Mouse (Mus musculus) T-helper 17 cell (primary cell): Measurements from ENCODE around the gene 9930111J21Rik2.
"Not testable (repeated sequence)": the region's sequence is repeated elsewhere in the genome, so short reads cannot be mapped to it uniquely, and the experiment has no call there.

Source experiments
- in situ Hi-C, 2 experiments: fragments of 300-600 bp; cut with MboI, MseI; formaldehyde crosslinking; loops; 1 replicate in 1 of 2; 2 replicates in 1 of 2; pipeline ENCODE4 v1.15.1; 2025; ENCODE audit warnings: high pct_unique_total_duplicates in 2 of 2

The 9930111J21Rik2 gene

DNA sequence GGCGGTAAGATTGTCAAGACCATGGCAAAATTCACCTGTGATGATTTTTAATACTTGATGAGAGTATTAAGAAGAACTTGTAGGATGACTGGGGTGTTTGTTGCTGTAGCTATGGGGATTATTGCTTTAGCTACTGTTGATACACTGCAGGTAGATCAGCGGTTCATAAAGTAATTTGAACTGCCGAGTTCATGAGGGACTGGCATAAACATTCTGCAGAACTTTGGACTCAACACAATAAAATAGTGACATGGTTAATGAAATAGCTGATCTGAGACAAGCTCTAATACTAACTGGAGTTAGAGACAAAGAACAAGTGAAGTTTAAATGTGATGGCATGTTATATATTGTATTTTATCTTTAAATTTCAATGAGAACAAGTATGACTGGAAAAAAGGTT lies 27.7 kb upstream of the 9930111J21Rik2 start:
- in situ Hi-C loops, result no loop called here

GRCm38 (mm10) chr11:49077012-49077411 lies 26.0 kb upstream of the 9930111J21Rik2 start:
- in situ Hi-C loops, result no loop called here

GRCm38 (mm10) chr11:49076001-49076757 lies 25.1 kb upstream of the 9930111J21Rik2 start, which contains the start of gene Ifi47:
Gene Ifi47, plus strand, starts transcription at chr11:49076587.
- in situ Hi-C loops, result not testable (repeated sequence)

- in situ Hi-C loops, result no loop called here
Observed at GRCm38 (mm10) chr11:49068358-49068757, 17.3 kb upstream of the 9930111J21Rik2 start.

GRCm38 (mm10) chr11:49063713-49064469 lies 12.8 kb upstream of the 9930111J21Rik2 start, which contains the start of gene Tgtp2:
Gene Tgtp2, minus strand, starts transcription at chr11:49064206.
- in situ Hi-C loops, result loop anchor here in 1 of 2 experiments (5.0 kb wide), 1 partner anchor 72 kb away; the partner anchor contains the start of genes Gm12185 and Tgtp1

- in situ Hi-C loops, result loop anchor here in 1 of 2 experiments (5.0 kb wide), 1 partner anchor 70 kb away; the partner anchor contains the start of genes Gm12185 and Tgtp1
Observed at GRCm38 (mm10) chr11:49061865-49062264, 10.8 kb upstream of the 9930111J21Rik2 start.

GRCm38 (mm10) chr11:49060061-49060460 lies 9.0 kb upstream of the 9930111J21Rik2 start:
- in situ Hi-C loops, result loop anchor here in 1 of 2 experiments (5.0 kb wide), 1 partner anchor 68 kb away; the partner anchor contains the start of genes Gm12185 and Tgtp1

DNA sequence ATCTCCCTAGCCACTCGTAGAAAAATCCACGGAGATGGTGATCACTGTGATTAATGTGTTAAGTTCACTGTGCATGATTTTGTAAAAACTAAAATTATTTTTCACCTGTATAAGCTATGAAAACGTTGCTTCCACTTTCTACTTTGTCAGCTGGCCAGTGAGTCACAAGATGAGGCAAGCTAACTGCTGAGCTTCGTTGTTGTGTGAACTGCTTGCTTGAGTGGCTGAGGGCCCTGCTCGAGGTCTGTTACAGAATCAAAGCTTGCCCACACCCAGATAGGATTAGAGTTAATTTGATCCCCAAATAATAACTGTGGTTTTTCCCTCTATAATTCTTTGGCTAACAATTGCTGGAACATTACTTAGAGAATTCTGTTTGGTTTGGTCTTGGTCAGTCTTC lies 852 bp upstream of the 9930111J21Rik2 start:
- in situ Hi-C loops, result loop anchor here (5.0 kb wide), 2 partner anchors 35 to 75 kb away; partner anchors contain the start of genes 9930111J21Rik1 (in 1 of the 2) and Olfr56 (in 1 of the 2)

DNA sequence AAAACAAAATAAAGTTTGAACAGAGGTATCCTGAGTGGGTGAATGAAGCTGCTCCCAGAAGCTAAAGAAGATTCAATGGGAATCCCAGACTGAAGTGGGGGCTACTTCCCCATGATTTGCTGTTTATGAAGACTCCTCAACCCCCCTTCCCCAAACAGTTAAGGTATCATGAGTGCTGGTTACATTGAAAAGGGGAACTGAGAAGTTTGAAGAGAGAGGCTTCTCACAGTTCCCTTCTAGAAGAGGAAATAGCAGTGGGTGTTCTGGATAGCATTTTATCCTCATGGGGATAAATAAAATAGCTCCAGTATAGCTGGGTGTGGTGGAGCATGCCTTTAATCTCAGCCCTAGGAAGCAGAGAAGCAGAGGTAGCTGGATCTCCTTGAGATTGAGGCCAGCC lies 978 bp downstream of the 9930111J21Rik2 start:
- in situ Hi-C loops, result loop anchor here (5.0 kb wide), 2 partner anchors 37 to 73 kb away; partner anchors contain the start of genes 9930111J21Rik1 (in 1 of the 2) and Olfr56 (in 1 of the 2)

- in situ Hi-C loops, result loop anchor here (5.0 to 10.0 kb wide), 2 partner anchors 70 to 87 kb away; no protein-coding TSS in a partner anchor
Observed at GRCm38 (mm10) chr11:49012074-49012473, 39.0 kb downstream of the 9930111J21Rik2 start.

DNA sequence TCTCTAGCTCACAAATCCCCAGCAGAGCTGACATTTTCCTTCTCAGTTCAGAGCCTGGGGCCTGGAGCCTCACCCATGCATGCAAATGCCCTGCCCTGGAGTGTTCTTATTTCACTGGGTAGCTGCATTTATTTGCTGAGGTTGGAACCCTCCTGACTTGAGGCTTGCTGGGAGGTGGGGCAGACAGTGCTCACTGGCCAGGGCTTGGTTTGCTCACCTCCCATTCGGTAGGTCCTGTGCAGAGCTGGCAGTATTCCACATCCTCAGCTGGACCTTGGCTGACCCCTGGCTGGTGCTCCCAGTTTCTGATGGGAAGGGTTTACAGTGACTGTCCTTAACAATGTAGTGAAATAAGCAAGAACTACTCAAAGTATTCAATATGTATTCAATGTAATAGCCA lies 44.3 kb downstream of the 9930111J21Rik2 start:
- in situ Hi-C loops, result not testable (repeated sequence)

- in situ Hi-C loops, result not testable (repeated sequence)
Observed at GRCm38 (mm10) chr11:49006317-49006716, 44.7 kb downstream of the 9930111J21Rik2 start.

GRCm38 (mm10) chr11:49000411-49000810 lies 50.6 kb downstream of the 9930111J21Rik2 start:
- in situ Hi-C loops, result not testable (repeated sequence)

- in situ Hi-C loops, result loop anchor here in 1 of 2 experiments (5.0 kb wide), 1 partner anchor 68 kb away; the partner anchor contains the start of gene Tgtp2
Observed at GRCm38 (mm10) chr11:48994018-48994417, 57.0 kb downstream of the 9930111J21Rik2 start, which contains the start of gene Tgtp1. Gene Tgtp1, minus strand, starts transcription at chr11:48994172.

DNA sequence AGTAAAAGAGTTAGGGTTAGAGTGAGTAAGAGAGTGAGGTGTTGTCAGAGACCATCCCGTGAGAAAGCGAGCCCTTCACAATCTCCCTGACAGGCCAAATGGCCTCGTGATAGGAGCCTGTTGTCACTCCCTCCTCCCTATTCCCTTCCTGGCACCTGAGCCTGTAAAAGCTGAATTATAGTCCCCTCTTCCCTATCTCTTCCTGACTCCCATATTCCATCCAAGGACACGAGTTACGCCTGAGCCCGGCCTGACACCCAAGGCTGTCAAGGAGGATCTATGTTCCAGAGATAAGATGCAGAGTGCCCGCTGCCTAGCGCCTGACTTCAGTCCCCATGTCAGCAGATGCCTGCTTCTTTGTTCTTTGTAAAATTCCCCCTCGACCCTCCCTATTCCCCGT lies 57.7 kb downstream of the 9930111J21Rik2 start:
- in situ Hi-C loops, result loop anchor here in 1 of 2 experiments (5.0 kb wide), 1 partner anchor 69 kb away; the partner anchor contains the start of gene Tgtp2

DNA sequence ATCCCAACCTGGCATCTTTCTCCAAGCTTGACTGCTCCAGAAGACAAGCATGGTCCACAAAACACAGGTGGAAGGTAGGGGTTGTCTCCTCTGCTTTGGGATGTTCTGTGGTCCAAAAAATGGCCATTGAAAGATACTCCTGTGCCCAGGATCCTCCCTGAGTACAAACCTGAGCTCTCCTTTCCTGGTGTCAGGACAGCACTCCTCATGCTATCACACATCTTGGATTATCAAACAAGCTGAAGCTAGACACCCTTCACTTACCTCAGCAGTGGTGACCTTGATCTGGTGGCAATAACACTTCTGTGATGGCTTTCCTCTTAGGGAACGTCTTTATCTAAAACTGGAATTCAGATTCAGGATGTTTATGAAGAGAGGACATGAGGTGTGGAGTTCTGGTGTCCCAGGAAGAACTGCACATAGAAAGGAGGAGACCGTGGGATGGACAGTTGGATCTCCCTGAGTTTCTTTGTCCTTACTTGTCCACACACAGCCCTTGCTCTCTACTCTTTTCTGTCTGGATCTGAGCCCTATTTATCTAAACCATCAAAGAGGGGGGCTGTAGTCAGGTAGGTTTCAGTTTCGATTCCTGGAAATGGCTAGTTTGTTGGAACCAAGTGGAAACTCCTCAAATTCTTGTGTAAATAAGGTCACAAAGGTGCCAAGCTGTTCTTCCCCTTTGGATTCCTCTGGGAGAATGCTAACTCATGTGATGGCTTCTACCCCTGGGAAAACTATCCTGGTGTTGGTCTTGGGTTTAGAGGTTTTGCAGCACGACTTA lies 59.1 kb downstream of the 9930111J21Rik2 start, which contains the start of gene Gm12185:
TSS of gene Gm12185 (minus strand) at position 487 of the 781 bp plus-strand sequence.
- in situ Hi-C loops, result loop anchor here in 1 of 2 experiments (5.0 kb wide), 1 partner anchor 70 kb away; the partner anchor contains the start of gene Tgtp2

DNA sequence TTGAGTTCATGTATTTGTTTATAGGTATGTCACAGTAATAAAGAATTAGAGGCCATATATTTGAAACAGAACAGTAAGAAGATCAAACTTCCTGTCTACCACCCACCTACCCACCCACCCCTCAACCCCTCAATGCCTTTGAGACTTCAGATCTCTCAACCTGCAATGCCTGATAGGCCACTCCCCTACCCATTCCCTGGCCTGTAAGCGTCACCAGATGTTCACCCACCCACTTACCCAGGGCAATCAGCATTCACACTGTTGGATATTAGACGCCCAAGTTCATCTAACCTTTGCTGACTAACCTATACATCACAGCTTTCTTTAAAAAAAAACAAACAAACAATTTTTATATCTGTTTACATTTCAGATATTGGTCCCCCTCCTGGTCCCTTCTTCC lies 61.1 kb downstream of the 9930111J21Rik2 start:
- in situ Hi-C loops, result loop anchor here (5.0 kb wide), 2 partner anchors 68 to 72 kb away; partner anchors contain the start of gene Tgtp2 (in 1 of the 2)

- in situ Hi-C loops, result loop anchor here in 1 of 2 experiments (5.0 kb wide), 1 partner anchor 66 kb away; no protein-coding TSS in a partner anchor
Observed at GRCm38 (mm10) chr11:48988219-48988618, 62.8 kb downstream of the 9930111J21Rik2 start.

DNA sequence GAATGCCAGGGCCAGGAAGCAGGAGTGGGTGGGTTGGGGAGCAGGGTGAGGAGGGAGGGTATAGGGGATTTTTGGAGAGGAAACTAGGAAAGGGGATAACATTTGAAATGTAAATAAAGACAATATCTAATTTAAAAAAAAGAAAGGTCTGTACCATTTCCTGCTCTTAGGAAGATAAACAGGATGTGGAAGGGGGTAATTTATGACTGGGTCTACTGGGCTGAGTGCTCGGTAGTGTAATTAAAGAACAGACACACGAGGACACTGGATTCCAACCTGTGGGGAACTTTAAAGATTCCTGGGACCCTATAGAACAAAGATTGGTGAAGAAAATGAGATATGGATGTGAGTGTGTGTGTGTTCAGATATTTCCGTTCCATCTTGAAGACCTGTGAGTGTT lies 68.2 kb downstream of the 9930111J21Rik2 start:
- in situ Hi-C loops, result loop anchor here in 1 of 2 experiments (5.0 kb wide), 2 partner anchors 111 to 114 kb away; partner anchors contain the start of gene Irgm1

- in situ Hi-C loops, result loop anchor here in 1 of 2 experiments (5.0 kb wide), 2 partner anchors 108 to 117 kb away; partner anchors contain the start of gene Irgm1
Observed at GRCm38 (mm10) chr11:48980052-48980451, 71.0 kb downstream of the 9930111J21Rik2 start.
